Mouse (Mus musculus) adrenal gland, adult (tissue): ENCODE measurements around the gene Per2.
A peak's percentile ranks its signal among the peaks of the same experiment; 100 is the strongest.
"Not testable (repeated sequence)": the region's sequence is repeated elsewhere in the genome, so short reads cannot be mapped to it uniquely, and the experiment has no call there.

Experiments
- DNase-seq, 2 experiments: peaks; one replicate each; pipeline ENCODE4 v3.0.0; 2022 to 2023; ENCODE audit warnings: low spot score in 1 of 2; ENCODE audit not compliant: inconsistent age in 2 of 2

Gene Per2

DNA sequence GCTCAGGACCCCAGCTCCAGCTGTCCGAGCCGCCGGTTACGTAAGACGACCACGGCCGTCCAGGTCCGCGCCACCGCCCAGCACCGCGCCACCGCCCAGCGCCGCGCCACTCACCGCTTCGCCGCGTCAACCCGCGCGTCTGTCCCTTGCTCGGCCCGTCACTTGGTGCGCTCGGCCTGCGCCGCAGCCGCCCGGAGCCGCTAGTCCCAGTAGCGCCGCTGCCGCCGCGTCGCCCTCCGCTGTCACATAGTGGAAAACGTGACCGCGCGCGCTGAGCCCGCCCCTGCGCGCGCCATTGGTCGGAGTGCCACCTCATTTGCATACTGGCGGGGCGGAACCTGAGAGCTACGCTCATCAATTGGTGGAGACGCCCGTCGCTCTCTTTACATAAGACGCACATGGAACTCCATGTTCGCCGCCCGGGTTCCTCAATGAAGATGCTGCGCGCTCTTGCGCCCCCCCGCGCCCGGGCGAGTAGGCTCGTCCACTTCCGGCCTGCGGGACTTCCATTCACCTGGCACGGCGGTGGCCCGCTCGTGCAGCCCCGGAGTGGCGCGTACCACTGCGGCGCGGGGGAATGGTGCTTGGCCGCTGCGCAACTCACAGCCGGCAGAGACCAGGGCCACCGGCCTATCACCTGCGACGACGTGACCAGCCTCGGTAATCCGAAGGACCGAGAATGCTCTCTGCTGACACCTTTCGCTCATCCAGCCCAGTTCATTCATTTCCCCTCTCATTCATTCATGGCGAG is at the start of gene Per2:
TSS of gene Per2 (minus strand) at position 266 of the 751 bp plus-strand sequence.
- DNase-seq, result peak; percentile 99 to 100

DNA sequence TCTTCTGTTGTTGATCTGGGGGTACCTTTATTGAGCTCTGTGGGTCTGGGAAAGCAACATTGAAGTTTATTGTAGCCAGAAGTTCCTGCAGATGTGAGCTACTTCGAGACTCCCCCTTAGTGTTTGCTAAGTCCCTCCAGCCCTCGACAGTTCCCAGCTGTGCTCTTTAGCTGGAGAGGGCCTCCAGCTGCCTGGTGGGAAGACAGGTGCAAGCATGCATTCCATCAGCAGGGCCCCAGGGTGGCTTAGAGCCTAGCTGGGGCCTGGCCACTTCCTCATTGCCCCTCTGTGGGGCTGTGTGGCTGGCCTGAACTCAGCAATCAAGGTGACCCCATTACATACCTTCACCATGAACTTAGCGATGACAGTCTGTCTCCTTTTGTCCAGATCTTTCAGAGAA is 45.5 kb upstream of the Per2 start:
- no peak for DNase-seq

DNA sequence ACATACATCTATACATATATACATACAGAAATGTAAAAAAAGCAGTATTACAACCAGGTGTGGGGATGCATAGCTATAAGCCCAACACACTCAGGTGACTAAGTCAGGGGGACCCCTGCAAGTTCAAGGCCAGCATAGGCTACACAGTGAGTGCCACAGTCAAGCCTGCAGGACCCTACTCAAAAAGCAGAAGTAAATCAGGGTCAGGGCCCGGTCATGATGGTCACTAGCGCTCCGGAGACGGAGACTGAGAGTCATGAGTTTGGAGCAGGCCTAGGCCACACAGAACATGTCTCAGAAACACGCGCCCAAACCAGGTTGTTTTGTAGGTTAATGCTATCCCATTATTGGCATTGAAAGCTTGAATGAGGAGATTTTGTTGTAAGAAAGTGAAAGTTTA is 39.5 kb upstream of the Per2 start:
- no peak for DNase-seq

DNA sequence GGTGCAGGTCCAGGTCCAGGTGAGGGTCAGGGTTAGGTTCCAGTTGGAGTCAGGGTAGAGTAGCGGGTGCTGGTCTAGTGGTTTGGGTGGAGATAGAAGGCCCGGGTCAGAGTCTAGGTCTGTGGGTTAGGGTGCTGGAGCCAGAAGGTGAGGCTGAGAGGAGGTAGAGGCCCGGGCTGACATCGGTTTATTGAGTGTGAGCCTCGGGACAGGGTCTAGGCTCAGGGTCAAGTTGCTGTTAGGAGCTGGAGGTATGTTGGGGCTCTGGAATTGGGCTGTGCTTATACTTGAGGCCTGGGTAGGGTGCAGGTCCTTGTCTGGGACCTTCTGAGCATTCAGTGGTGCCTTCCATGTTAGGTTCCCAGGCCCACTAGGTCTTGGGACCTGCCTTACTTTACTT is 36.2 kb upstream of the Per2 start:
- peak in 1 of 2 experiments; percentile 46 for DNase-seq

DNA sequence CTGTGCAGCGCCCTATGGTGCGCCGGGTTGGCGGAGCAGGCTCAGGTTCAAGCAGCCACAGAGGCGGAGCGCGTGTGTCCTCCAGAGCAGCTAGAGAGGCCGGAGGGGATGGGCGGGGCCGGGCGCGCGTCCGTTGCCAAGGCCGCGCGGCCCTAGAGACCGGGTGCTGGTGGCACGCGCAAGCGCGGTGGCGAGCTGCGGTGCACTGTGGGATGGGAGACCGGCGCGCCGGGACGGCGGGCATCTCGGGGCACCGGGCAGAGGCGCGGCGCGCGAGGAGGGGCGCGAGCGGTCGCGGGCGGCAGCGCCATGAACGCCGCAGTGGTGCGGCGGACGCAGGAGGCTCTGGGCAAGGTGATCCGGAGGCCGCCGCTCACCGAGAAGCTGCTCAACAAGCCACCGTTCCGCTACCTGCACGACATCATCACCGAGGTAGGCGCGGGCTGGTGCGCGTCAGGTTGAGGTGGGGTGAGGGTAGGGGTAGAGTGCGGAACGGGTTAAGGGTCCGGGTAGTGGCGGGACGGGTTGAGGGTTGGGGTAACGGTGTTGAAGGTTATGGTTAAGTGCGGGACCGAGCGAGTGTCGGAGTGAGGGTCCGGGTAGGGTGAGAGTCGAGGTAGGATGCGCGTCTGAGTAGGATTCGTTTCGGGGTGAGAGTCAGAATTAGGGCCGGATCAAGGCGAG is 35.5 kb upstream of the Per2 start, which contains the start of gene Traf3ip1:
TSS of gene Traf3ip1 (plus strand) at position 191 of the 684 bp plus-strand sequence.
- DNase-seq, result peak; percentile 95 to 98

DNA sequence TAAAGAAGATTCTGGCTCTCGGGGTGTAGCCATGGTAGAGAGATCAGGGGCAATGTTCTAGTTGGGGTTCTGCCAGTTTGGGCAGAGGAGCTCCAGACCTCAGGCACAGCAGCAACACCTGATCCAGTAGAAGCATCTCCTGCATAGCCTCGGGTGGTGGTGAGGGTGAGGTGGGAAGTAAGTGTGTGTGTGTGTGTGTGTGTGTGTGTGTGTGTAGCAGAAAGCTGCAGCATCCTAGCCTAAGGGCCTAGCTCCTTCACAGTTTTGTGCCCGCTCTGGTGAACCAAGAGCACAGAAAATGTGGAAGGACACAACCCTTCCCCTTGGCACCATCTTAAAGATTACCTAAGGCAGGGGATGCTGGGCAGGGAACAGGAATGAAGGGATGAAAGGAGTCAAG is 34.8 kb upstream of the Per2 start:
- DNase-seq, result no peak

DNA sequence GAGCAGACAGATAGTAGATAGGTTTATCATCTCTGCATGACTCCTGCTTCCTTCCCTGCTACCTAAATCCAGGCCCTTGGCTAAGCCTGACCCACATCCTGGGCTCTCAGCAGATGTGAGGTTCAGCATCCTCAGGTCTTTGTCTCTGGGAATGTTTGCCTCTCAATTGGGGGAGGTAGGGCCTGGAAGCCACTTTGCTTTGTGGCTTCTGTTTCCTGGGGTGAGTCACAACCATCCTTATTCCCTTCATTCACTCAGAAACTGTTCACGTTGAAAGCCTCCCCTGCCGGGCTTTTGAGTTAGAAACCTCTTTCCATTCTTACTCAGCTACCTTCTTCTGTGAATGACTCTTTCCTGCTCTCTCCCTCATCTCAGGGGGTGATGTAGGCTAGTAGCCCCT is 33.6 kb upstream of the Per2 start:
- DNase-seq, result no peak

DNA sequence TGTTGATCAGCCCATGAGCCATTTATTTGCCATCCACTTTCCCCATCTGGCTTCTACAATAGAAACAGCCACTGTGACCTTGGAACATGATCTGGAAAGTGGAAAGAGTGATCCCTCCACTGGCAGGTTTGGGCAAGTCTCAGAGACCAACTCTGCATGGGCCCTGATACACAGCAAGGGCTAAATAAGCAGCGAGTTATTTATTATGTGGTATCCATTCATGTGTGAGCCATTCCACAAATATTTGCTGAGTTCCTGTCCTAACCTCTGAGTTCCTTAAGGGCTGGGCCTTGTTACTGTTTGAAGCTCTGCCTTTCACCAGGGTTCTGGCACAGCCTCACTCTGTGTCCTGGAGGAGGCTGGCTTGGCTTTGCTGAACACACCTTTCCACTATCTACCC is 31.2 kb upstream of the Per2 start:
- peak; percentile 45 to 60 for DNase-seq

DNA sequence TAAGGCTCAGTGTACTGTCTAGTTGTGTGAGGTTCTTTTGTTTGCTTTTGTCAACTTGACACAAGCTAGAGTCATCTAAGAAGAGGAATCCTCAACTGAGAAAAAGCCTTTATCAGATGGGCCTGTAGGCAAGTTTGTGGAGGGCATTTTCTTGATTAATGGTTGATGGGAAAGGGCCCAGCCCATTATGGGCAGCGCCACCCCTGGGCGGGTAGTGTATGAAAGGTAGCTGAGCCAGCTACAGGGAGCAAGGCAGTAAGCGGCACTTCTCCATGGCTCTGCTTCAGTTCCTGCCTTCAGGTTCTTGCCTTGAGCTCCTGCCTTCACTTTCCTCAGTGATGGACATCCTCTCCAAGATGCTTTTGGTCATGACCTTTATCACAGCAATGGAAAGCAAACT is 27.0 kb upstream of the Per2 start:
- DNase-seq, result peak in 1 of 2 experiments; percentile 43

DNA sequence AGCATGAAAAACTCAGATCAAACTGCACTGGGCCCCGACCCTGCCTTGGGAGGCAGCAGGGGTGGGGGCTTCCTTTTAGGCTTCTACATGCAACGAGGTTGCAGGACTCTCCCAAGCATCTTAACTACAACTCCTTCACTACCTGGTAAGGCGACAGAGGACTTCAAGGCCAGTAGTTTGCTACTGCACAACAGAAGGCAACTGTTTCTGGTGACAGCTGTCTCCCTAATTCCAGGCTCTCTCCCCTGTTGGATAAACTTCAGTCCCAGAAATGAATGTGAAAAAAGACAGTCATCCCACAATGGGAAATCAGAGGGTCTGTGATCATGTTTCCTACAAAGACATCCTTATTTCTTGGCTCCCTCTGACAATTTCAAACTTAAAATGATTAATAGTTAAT is 26.3 kb upstream of the Per2 start:
- DNase-seq, result no peak

DNA sequence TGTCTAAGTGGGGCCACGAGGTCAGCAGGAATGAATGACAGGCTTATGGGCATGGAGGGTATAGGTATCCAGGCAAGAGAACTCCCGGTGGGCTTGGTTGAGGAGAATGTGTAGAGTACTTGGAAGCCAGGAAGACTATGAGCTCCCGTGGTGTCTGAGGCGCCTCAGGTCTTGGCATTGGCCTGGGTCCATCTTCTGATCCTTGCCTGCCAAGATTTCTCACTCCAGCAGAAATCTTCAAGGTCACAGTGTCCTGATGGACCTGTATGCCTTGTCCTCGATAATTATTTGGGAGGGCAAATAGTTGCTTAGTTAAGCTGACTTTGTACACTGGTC is 24.9 kb upstream of the Per2 start:
- peak; percentile 70 to 84 for DNase-seq

DNA sequence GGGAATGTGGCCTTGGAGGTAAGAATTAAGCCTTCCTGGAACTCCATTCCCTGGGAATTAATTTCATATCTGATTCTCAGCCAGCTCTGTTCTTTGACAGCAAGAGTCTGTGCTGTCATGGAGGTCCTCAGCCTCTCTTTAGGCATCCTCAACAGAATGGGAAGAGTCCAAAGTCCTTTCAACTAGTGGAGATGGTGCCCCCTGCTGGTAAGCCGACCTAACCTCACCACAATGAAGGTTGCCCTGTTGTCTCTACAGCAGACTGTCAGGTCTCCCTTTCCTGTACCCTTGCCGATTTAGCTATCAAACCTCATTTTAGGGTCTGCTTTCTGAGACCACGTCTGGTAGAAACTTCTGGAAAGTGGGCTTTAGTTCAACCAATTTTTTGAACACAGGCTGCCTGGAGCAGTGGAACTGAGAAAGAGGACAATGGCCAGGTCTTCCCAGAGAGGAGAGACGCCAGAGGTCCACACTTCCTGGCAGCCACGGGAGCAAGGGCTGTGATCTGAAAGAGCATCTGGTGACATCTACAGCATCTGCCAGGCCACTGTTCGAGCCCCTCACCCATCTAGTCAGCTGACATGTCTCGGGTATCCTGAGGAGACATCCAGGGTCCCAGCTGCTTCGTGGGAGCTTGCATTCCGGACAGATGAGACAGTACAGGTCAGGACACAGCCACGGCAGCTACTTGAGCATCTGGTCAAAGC is 24.3 kb upstream of the Per2 start:
- DNase-seq, result peak; percentile 89 to 97

DNA sequence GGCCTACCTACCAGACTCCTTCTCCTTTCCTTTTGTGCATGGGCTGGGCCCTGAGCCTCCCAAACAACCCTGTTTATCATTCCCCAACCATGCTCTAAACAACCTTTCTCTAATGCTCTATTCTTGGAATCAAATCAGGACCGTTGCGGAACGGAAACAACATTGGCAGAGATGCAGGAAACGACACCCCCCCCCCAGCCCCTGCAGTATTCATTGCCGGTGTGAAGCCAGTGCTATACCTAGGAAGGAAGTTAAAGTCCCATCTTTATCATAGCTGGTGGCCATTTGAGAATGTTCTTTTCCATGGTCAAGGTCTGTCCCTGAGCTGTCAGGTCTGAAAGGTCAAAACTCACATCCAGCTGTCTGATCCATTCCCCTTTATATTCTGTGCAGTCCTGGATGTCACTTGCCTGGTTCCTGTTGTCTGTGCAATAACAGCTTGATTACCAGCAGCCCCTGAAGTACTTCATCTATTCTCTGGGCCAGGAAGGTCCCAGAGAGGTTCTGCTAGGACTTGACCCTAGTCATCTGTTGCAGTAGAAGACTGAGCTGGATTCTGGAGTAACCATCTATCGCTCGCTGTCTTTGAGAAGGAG is 23.6 kb upstream of the Per2 start:
- DNase-seq, result peak; percentile 65 to 88

DNA sequence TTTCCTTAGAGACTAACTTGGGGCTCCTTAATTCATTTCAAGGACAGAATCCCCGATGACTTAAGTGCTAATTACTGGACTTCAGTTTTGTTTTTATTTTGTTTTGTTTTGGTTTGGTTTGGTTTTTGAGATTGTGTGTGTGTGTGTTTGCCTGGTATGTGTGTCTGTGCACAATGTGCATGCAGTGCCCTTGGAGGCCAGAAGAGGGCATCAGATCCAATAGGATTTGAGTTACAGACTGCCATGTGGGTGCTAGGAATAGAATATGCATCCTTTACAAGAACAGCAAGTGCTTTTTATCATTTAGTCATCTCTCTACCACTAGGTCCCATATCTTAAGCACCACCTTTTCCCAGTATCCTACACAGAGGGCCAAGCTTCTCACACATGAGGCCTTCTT is 19.8 kb upstream of the Per2 start:
- no peak for DNase-seq

DNA sequence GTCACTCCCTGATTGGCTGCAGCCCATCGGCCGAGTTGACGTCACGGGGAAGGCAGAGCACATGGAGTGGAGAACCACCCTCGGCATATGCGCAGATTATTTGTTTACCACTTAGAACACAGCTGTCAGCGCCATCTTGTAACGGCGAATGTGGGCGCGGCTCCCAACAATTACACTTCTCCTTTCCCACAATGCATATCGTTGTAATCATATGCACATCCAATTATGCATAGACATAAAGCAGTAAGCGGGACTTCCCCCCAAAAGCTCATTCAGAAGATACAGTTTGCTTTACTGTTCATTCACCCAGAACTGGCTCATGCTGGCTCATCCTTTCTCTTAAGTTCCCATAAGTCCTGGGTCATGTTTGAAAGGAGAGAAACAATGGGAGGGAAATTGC is 19.0 kb upstream of the Per2 start:
- DNase-seq, result not testable (repeated sequence)

DNA sequence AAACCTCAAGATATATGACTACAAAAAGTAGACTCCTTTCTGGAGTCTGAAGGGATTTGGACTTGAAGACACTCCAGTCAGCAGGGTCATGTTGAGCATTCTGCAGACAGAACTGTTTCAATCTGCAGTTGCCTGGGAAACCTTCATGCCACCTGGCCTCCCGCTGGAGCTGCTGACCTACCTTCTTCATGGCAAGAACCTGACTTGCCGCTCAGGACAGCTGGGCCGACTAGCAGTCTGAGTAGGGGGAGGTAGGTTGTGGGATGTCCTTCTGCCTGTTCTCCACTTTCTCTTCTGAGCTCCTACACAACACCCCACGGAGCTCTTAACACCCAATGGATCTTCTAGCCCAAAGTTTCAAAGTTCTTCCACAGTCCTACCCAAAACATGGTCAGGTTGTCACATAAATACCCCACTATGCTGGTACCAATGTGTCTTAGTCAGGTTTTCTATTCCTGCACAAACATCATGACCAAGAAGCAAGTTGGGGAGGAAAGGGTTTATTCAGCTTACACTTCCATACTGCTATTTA is 10.8 kb upstream of the Per2 start:
- no peak for DNase-seq

DNA sequence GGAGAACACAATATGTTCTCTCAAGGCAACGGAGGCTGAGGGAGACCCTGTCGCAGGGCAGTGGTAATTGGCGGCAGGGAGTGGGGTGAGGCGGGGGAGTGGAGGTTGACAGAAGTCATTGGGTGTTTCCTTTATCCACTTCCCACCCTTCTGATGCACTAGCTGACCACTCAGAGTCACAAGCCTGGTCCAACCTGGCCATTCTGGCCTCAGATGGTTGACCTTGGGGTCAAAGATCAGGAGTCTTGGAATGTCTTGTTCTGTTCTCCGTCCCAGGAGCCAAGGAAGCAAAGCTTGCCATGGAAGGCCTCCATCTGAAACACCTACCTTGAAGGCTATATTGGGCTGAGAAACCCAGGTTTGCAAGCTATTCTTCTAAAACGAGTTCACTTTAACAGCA is 7.1 kb upstream of the Per2 start:
- DNase-seq, result no peak

DNA sequence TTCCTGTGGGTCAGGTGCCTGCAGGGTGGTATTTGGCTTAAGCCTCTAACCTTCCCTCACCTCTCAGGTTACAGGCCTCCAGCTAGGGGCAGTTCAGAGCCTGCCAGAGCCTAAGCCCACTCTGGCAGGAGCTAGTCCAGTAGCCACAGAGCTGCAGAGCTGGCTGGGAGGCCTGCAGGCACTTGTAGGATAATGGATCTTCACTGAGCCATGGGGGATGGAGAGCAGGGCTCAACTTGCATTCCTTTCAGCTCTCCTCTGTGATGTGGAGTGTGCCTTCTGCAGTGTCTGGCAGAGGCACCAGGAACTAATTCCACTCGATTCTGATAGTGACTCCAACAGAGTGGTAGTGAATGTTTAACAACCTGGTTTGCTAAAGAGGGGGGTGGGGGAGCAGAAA is 6.1 kb upstream of the Per2 start:
- DNase-seq, result no peak

DNA sequence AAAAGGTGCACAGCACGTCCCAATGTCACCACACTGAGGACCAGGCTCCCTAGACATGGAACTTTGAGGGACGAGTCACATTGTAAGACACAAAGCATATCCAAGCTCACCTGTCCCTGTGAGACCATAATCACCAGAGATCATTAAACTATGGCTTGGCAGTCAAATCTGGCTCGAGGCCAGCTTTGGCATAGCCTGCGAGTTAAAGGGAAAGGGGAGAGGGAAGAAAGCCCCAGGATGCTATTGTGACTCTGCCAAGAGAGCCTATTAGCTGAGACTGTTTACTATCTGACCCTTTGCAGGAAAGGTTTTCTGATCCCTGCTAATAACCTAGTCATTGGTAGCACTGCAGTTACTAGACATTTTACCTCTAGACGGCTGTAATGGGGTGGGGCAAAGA is 5.3 kb upstream of the Per2 start:
- peak; percentile 39 to 76 for DNase-seq

DNA sequence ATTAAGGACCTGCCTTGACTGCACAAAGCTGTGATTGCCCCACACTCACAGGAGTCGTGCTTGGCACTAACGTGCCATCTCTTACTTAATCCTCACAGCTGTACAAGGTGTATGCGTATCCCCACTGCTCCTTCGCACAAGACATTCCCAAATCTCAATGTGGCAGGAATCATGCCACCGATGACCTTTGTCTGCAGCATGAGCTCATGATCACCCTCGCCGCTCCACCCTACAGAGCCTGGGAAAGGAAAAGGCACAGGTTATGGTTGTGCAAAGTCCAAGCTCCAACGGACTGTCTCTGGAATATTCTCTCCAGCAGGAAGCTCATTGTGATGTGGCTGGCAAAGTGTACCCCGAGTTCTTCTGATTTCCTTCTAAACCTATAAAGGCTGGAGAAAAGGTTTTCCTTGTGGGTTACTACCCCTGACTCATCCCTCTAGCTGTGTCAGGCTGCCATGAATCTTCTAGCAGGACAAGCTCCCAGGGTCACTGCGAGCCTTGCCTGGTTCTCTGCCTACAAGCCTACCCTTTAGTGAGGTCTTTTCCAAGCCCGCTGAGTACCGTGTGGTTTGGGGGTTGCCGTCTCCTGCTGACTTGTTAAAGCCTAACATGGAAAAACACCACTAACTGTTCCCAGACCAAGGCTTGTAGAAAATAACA is 4.3 kb upstream of the Per2 start:
- peak; percentile 88 to 93 for DNase-seq

DNA sequence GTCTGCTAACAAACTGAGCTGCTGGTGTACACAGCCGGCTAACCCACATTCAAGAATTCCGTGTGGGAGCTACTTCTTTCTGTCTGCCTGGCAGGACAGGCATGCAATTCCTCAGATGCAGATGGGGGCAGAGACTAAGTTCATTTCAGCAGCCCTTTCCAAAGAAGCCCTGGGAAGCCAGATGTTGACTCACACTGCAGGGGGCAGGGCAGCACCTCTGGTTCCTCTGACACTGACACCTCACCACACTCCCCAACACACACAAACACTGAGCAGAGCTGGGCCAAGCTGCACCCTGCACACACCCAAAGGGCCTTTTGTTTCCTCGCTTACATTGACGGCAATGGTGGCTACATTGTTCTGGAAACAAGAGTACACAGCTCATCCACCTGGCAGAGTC is 1.4 kb upstream of the Per2 start:
- DNase-seq, result peak; percentile 66 to 82
